Mouse (Mus musculus) stomach, embryonic 15.5 days (tissue): ENCODE data around the gene Ctsh. TPM values are rescaled to one million over a fixed set of nuclear protein-coding genes. Genes with fewer than 3 reads are reported as not detected.
A peak's percentile ranks its signal among the peaks of the same experiment; 100 is the strongest.
"Not testable (repeated sequence)": the region's sequence is repeated elsewhere in the genome, so short reads cannot be mapped to it uniquely, and the experiment has no call there.

ENCODE experiments used
- ATAC-seq: fragments of 200-750 bp; cut with Nextera tagmentation; 2 replicates; pipeline ENCODE4 v1.8.0; 2017; ENCODE audit warnings: low read depth, moderate number of reproducible peaks, moderate TSS enrichment; ENCODE audit not compliant: insufficient read depth, low FRiP score
- H3K27ac ChIP-seq: fragments of 300-500 bp; sonication (generic); 2 replicates; pipeline ENCODE4 v1.5.1; 2015; ENCODE audit warnings: mild to moderate bottlenecking, inconsistent platforms
- H3K27me3 ChIP-seq: fragments of 300-500 bp; sonication (generic); replicated peaks from 2 replicates; pipeline ENCODE4 v1.6.1; 2015; ENCODE audit warnings: inconsistent platforms
- H3K36me3 ChIP-seq: fragments of 300-500 bp; sonication (generic); 2 replicates; pipeline ENCODE4 v1.6.1; 2015; ENCODE audit warnings: inconsistent platforms
- H3K4me1 ChIP-seq: fragments of 300-500 bp; sonication (generic); 2 replicates; pipeline ENCODE4 v1.6.1; 2015; ENCODE audit warnings: inconsistent platforms
- H3K4me2 ChIP-seq: fragments of 300-500 bp; sonication (generic); 2 replicates; pipeline ENCODE4 v1.6.1; 2015; ENCODE audit warnings: mild to moderate bottlenecking, inconsistent platforms
- H3K4me3 ChIP-seq: fragments of 300-500 bp; sonication (generic); replicated peaks from 2 replicates; pipeline ENCODE4 v1.5.1; 2015; ENCODE audit warnings: inconsistent platforms
- H3K9ac ChIP-seq: fragments of 300-500 bp; sonication (generic); 2 replicates; pipeline ENCODE4 v1.6.1; 2015; ENCODE audit warnings: inconsistent platforms
- H3K9me3 ChIP-seq: fragments of 300-500 bp; sonication (generic); 2 replicates; pipeline ENCODE4 v1.6.1; 2016; ENCODE audit warnings: inconsistent platforms
- WGBS: fragments of 180-500 bp; shearing (Covaris S2); methylation state at CpG from one replicate; pipeline ENCODE4 v1.1.7; 2015; 5-methylcytosine and 5-hydroxymethylcytosine counted together
- polyA plus RNA-seq: library from polyadenylated mRNA; unstranded; fragments of >200 nt; fragmentation: Nextera tagmentation; extraction: Ambion mirVana; gene quantifications from 2 replicates; pipeline ENCODE4 v1.2.1, GENCODE M21; 2015

Ctsh gene
- polyA plus RNA-seq, 1 experiment from 2014 or later = 72.0 TPM

- WGBS = 59% methylated on average over 4 of the region's 4 CpGs
- no peaks in the 10 kb centered on the region for H3K36me3 ChIP-seq
- ATAC-seq = no peak
- no peak overlapping the region for H3K4me3 ChIP-seq
- H3K9me3 ChIP-seq = no peaks in the 10 kb centered on the region
- no peak overlapping the region for H3K27ac ChIP-seq
- H3K27me3 ChIP-seq = no peaks in the 10 kb centered on the region
- H3K4me1 ChIP-seq = no peaks in the 10 kb centered on the region
- H3K4me2 ChIP-seq = no peak overlapping the region
- H3K9ac ChIP-seq = no peak overlapping the region
These were observed 17.6 kb upstream of the Ctsh start for GRCm38 (mm10) chr9:90036313-90036712.

GRCm38 (mm10) chr9:90038535-90038934 lies 15.4 kb upstream of the Ctsh start:
- Histone ChIP-seq H3K36me3 (no peaks in the 10 kb centered on the region), H3K4me1 (no peaks in the 10 kb centered on the region), H3K9ac (no peak overlapping the region), H3K27me3 (no peaks in the 10 kb centered on the region), H3K4me3 (no peak overlapping the region), H3K4me2 (no peak overlapping the region), H3K27ac (no peak overlapping the region), H3K9me3 (no peaks in the 10 kb centered on the region)
- no peak for ATAC-seq
- WGBS = 76% methylated on average over 4 of the region's 4 CpGs

DNA sequence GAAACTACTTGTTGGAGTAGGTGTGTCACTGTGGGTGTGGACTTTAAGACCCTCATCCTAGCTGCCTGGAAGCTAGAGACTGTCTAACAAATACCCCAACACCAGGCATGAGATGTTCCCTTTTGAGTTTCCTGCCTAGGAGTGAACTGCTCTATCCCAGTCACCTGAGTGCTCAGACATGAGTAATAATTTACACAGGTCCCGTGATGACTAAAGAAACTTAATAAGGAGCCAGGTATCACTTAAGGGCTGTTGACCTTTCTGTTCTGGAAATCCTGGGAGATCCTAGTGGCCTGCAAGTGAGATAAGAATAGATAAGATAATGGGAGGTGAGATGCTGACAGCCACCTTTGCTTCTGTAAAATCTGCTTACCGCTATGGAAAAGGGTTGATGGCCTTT lies 13.0 kb upstream of the Ctsh start:
- H3K36me3 ChIP-seq = no peaks in the 10 kb centered on the region
- no peaks in the 10 kb centered on the region for H3K27me3 ChIP-seq
- no peaks in the 10 kb centered on the region for H3K9me3 ChIP-seq
- H3K9ac ChIP-seq = no peak overlapping the region
- 66% methylated on average over 2 of the region's 2 CpGs for WGBS
- no peak overlapping the region for H3K27ac ChIP-seq
- H3K4me3 ChIP-seq = no peak overlapping the region
- H3K4me2 ChIP-seq = no peak overlapping the region
- ATAC-seq = peak; percentile 31; the same call in 1 of the 2 replicates
- H3K4me1 ChIP-seq = no peaks in the 10 kb centered on the region

DNA sequence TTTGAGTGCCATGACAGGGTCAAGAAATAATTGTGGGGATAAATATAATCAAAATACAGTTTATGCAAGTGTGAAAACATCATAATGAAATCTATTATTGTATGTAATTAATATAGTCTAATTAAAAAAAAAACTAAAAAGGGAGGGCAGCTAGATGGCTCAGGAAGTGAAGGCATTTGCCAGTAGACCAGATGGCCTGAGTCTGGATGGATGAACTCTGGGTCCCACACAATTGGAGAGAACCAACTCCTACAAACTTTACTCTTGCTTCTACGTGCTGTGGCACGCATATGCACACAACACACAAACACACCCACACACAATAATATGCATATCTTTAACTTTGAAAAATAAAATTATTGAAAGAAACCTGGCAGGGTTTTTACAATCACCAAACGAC lies 12.4 kb upstream of the Ctsh start:
- Histone ChIP-seq H3K36me3 (no peaks in the 10 kb centered on the region), H3K9me3 (no peaks in the 10 kb centered on the region), H3K9ac (no peak overlapping the region), H3K4me3 (no peak overlapping the region), H3K4me1 (no peaks in the 10 kb centered on the region), H3K4me2 (no peak overlapping the region), H3K27ac (no peak overlapping the region), H3K27me3 (no peaks in the 10 kb centered on the region)
- WGBS = 96% methylated on average over 3 of the region's 3 CpGs
- no peak for ATAC-seq

DNA sequence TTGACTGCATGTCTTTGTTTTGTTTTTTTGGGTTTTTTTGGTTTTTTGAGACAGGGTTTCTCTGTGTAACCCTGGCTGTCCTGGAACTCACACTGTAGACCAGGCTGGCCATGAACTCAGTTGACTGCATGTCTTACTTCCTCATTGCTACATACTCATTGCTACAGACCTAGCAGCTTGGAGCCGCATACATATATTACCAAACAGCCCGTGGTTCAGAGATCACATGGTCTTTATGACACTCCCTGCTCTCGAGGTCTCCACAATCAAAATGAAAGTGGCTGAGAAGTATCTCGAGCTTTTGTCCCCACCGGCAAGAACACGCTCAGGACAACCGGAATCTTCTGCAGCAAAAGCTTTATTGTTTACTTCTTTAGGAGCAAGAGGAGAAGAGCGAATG lies 11.0 kb upstream of the Ctsh start:
- not testable (repeated sequence) for H3K36me3 ChIP-seq, H3K27ac ChIP-seq, H3K27me3 ChIP-seq, H3K4me2 ChIP-seq, H3K9me3 ChIP-seq, H3K4me3 ChIP-seq, ATAC-seq, H3K9ac ChIP-seq, H3K4me1 ChIP-seq
- WGBS = 86% methylated on average over 8 of the region's 8 CpGs

GRCm38 (mm10) chr9:90045191-90045590 lies 8.8 kb upstream of the Ctsh start:
- 76% methylated on average over 7 of the region's 7 CpGs for WGBS
- no peak for ATAC-seq
- Histone ChIP-seq H3K36me3 (no peaks in the 10 kb centered on the region), H3K27ac (no peak overlapping the region), H3K9me3 (no peaks in the 10 kb centered on the region), H3K9ac (no peak overlapping the region), H3K27me3 (no peaks in the 10 kb centered on the region), H3K4me2 (no peak overlapping the region), H3K4me1 (no peaks in the 10 kb centered on the region), H3K4me3 (no peak overlapping the region)

DNA sequence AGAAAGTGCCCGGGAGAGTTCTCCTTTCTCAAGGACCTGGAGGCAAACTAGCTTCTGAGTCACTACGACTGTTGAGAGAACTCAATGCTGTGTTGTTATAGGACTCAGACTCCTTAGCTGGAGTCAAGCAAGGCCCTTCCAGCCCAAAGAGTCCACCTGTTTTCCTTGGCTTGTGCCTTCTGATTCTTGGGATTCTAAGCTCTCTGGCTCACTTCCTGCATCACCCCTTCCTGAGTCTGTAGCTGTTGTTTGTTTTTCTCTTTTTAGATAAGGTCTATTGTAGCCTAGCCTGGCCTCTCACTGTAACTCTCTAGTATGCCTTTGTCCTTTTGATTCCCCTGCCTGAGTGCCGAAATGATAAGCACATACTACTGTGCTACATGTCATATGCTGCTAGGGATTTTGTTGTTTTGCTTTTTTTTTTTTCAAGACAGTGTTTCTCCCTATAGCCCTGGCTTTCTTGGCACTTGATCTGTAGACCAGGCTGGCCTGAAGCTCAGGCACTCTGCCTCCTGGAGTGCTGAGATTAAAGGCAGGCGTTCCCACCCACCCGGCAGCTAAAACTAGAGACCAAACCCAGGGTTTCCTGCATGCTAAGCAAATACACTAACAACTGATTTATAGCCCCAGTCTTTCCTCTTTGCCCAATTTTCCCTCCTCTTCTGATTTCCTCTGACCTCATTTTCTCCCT lies 5.9 kb upstream of the Ctsh start:
- no peak overlapping the region for H3K4me2 ChIP-seq
- no peak overlapping the region for H3K27ac ChIP-seq
- H3K9ac ChIP-seq = no peak overlapping the region
- WGBS = 46% methylated on average over 5 of the region's 5 CpGs
- H3K9me3 ChIP-seq = no peaks in the 10 kb centered on the region
- ATAC-seq = no peak
- no peaks in the 10 kb centered on the region for H3K36me3 ChIP-seq
- H3K4me1 ChIP-seq = no peaks in the 10 kb centered on the region
- H3K4me3 ChIP-seq = no peak overlapping the region
- H3K27me3 ChIP-seq = no peaks in the 10 kb centered on the region

DNA sequence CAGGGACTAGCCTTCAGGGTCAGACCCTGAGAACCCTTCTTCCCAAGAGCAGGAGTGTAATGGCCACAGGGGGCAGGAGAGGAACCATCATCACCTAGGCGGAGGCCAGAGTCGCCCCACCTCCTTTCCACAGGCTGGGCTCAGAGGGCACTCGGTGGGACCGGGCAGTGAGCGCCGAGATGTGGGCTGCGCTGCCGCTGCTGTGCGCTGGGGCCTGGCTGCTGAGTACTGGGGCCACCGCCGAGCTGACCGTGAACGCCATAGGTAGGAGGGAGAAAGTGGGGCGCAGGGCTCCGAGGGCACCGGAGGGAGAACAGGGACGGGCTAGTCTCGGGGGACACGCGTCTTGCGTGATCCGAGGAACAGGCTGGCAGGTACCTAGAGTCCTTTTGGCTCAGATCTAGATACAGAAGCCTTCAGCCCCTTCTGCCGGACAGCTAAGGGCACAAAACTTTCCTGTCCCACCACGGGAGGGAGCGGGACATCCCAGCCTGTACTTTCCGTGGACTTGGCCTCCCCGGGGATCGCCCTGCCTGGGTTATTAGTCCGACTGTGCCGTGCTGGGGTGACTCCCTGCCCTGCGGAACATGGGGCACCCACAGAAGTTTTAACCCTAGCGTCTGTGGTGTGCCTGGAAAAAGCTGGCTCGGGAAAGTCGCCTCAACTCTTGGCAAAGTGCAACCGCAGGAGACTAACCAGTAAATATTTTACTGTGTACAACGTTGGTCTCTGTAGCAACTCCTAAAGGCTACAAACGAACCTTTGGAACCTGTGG lies 606 bp downstream of the Ctsh start:
- peak overlapping the region; percentile 42; the same call in 1 of the 2 replicates for H3K27ac ChIP-seq

DNA sequence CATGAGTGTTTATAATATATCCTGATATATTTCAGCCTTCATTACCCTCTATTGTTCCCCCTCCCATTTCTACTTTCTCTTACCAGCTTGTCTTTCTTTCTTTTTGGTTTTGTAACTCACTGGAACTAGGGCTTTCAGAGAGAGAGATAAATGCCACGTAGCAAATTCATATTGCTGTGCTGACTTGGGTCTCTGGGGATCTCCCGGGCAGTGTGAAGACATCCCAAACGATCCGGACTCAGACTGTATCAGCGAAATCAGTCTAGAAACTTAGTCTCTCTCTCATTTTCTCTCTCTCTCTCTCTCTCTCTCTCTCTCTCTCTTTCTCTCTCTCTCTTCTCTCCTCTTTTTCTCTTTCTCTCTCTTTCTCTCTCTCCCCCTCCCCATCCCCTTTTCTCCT lies 1.5 kb downstream of the Ctsh start:
- H3K4me3 ChIP-seq = peak overlapping the region; percentile 45; the same call in 1 of the 2 replicates
- no peak overlapping the region for H3K27ac ChIP-seq
- no peak overlapping the region for H3K9ac ChIP-seq
- WGBS = 47% methylated on average over 5 of the region's 5 CpGs
- H3K4me2 ChIP-seq = peak overlapping the region; percentile 75
- H3K4me1 ChIP-seq = no peaks in the 10 kb centered on the region
- no peak for ATAC-seq
- H3K27me3 ChIP-seq = no peaks in the 10 kb centered on the region
- H3K9me3 ChIP-seq = no peaks in the 10 kb centered on the region
- H3K36me3 ChIP-seq = no peaks in the 10 kb centered on the region

More for the DNA sequence above, 606 bp downstream of the Ctsh start:
- H3K4me3 ChIP-seq = peak overlapping the region; percentile 45
- H3K4me2 ChIP-seq = peak overlapping the region; percentile 75
- under 1% methylated on average over 36 of the region's 37 CpGs for WGBS
- no peaks in the 10 kb centered on the region for H3K9me3 ChIP-seq
- H3K4me1 ChIP-seq = no peaks in the 10 kb centered on the region
- H3K9ac ChIP-seq = peak overlapping the region; percentile 35; the same call in 1 of the 2 replicates
- no peaks in the 10 kb centered on the region for H3K27me3 ChIP-seq
- H3K36me3 ChIP-seq = no peaks in the 10 kb centered on the region
- ATAC-seq = peak; percentile 89

DNA sequence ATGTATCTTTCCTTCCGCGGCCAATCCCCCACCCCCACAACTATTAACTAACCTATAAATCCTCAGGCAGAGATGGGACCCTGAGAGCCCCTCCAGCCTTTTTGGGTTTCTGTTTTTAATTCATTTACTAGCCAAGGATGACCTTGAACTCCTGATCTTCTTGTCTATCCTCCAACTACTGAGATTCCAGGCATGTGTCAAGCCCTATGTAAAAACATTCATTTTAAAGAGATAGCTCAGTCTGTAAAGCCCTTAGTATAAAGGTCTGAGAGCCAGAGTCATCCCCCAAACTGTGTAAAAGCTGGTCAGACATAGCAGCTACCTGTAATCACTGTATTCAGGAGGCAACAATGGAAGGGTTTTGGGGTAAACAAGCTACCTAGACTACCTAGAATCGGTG lies 2.0 kb downstream of the Ctsh start:
- Histone ChIP-seq H3K27me3 (no peaks in the 10 kb centered on the region), H3K4me2 (peak overlapping the region; percentile 75; the same call in 1 of the 2 replicates), H3K4me1 (no peaks in the 10 kb centered on the region), H3K9me3 (no peaks in the 10 kb centered on the region), H3K36me3 (no peaks in the 10 kb centered on the region), H3K27ac (no peak overlapping the region), H3K9ac (no peak overlapping the region), H3K4me3 (no peak overlapping the region)
- 67% methylated on average over 3 of the region's 3 CpGs for whole genome bisulfite sequencing
- ATAC-seq = no peak

DNA sequence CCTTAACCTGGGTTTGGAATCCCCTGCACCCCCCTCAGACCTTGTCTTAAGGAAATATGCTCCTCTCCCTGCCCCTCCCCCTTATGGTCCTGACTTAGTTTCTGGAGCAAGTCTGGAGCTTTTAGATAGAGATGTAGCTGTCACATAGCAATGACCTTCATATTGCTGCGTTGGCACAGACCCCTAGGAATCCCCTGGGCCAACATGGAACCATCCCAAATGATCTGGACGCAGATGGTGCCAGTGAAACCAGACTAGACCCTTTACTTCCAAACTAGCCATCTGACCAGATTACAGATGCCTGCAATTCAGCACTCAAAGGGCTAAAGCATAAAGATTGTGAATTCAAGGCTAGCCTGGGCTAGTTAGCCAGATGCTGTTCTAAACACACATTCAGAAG lies 2.8 kb downstream of the Ctsh start:
- no peak overlapping the region for H3K9ac ChIP-seq
- no peak for ATAC-seq
- H3K36me3 ChIP-seq = no peaks in the 10 kb centered on the region
- no peak overlapping the region for H3K4me2 ChIP-seq
- no peaks in the 10 kb centered on the region for H3K9me3 ChIP-seq
- no peak overlapping the region for H3K4me3 ChIP-seq
- H3K27me3 ChIP-seq = no peaks in the 10 kb centered on the region
- no peak overlapping the region for H3K27ac ChIP-seq
- WGBS = 83% methylated on average over 2 of the region's 2 CpGs
- no peaks in the 10 kb centered on the region for H3K4me1 ChIP-seq

DNA sequence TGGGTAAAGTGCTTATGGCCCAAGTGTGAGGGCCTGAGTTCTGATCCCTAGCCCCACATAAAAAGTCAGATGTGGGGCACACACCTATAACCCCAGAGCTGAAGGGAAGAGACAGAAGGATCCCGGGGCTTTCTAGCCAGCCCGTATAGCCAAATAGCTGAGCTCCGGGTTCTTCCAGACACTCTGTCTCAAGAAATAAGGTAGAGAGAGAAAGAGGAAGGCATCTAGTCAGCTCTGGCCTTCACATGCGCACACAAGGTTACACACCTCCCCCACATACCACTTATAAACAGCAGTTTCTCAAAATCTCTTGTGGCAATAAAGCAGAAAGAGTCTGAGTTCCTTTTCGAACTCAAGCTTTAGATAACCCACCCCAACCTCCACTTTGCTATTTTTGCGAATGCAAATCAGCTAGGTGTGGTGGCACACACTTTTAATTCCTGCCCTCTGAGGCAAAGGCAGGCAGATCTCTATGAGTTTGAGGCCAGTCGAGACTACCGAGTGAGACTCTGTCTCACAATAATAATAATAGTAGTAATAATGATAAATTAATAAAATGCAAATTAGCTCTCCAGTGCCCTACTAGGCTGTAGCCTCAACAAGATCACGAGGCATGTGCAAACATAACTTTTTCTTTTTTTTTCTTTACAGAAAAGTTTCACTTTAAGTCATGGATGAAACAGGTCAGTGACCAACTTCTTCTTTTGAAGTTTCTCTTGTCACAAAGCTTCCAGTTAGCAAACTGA lies 6.0 kb downstream of the Ctsh start:
- Histone ChIP-seq H3K4me1 (no peaks in the 10 kb centered on the region), H3K9ac (no peak overlapping the region), H3K36me3 (no peaks in the 10 kb centered on the region), H3K9me3 (no peaks in the 10 kb centered on the region), H3K4me2 (no peak overlapping the region), H3K4me3 (no peak overlapping the region), H3K27me3 (no peaks in the 10 kb centered on the region), H3K27ac (no peak overlapping the region)
- no peak for ATAC-seq
- 73% methylated on average over 9 of the region's 9 CpGs for WGBS
